Mouse (Mus musculus): ENCODE measurements at regions not wholly inside any gene's neighbourhood (a gene's known extent, or its start where the extent isn't known, plus 50 kb on each side); places are given as distances from the start of the nearest gene placed in this dataset.

DNA sequence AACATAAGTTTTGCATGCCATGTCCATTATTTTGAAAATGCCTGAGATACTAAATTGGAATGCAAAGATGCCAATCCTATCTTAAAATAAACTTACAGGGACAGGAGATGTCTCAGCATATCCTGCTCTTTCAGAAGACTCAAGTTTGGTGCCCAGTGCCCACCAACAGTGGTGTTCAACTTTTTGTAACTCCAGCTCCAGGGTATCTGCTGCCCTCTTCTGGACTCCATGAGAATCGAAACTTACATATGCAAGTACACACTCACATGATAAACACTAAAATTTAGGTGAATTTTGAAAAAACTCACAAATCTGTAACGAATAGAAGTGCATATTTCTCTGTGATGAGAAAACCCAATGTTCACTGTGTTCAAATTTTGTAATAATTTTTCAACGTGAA is 255.9 kb upstream of the Pitrm1 start:
- TF ChIP-seq CTCF (IDR thresholded peaks at IDR 0.05; ENCODE audit: insufficient read depth, low read depth, low read length) (no peak), POLR2A (IDR thresholded peaks at IDR 0.05; ENCODE audit: insufficient read depth, low read depth, low read length) (no peak)
